Mouse (Mus musculus): ENCODE data around the gene Nectin4. TPM values are rescaled to one million over a fixed set of nuclear protein-coding genes. Genes with fewer than 3 reads are reported as not detected.

The Nectin4 gene
- polyA plus RNA-seq, 1 experiment from 2014 or later: 0.04 TPM

DNA sequence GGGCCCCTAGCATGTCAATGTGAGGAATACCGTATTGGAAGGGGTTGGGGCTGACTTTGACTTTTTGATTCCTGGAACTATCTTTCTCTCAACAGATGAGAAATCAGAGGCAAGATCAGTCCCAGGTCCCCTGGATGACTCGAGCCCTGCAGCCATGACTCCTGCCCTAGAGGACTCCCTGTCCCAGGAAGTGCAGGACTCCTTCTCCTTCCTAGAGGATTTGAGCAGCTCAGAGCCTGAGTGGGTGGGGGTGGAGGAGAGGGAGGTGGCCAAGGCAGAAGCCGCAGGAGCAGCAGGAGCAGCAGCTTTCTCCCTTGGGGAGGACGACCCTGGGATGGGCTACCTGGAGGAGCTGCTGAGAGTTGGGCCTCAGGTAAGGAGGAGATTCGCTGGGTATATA lies 37.4 kb downstream of the Nectin4 start:
- POLR2A ChIA-PET: no interaction called here
- ATAC-seq: no peak
- CTCF ChIA-PET: no interaction called here
- TF ChIP-seq CTCF (IDR thresholded peaks at IDR 0.05): no peak
- no peak for DNase-seq (ENCODE audit: low read depth, low spot score)
- in situ Hi-C loops (cut with MboI; ENCODE audit: low pct_unique_long_range_greater_than_20kb): no loop called here
- peaks cover 10% of the 10 kb centered on the region for H3K27me3 ChIP-seq

GRCm38 (mm10) chr1:171410231-171410630 lies 40.3 kb downstream of the Nectin4 start:
- peaks cover 5% of the 10 kb centered on the region for H3K27me3 ChIP-seq
- ATAC-seq: no peak
- ChIA-PET POLR2A (no interaction called here), CTCF (interaction anchor here (0.6 to 1.9 kb wide), 7 partner anchors 21 to 115 kb away, joined by 3 to 7 read pairs (median 3); partner anchors contain the start of gene Arhgap30)
- DNase-seq (ENCODE audit: low read depth, low spot score): no peak
- TF ChIP-seq CTCF (IDR thresholded peaks at IDR 0.05): no peak
- in situ Hi-C loops (cut with MboI; ENCODE audit: low pct_unique_long_range_greater_than_20kb): no loop called here

DNA sequence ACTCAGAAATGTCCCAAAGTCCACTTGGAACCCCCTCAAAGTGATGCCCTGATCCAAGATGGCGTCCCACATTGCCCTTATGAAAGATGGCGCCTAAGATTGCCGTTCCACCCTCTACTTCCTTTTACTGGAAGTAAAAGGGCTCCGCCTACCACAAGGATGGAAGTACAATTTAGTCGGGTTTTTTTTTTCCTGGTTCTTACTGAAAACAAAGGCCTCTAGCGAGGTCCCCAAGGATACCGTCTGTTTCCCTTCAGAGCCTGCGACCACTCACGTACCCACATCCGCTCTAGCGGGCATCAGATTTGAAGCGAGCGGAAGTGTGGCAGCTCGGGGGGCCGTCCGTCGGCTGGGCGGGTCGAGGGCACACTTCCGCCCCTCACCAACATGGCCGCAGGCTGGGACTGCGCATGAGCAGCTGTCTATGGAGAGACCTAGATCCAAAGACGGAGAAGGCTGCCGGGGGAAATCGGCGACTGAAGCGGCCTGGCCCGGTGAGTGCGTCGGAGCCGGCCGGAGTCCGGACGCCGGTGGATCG lies 41.1 kb downstream of the Nectin4 start, which contains the start of gene Usf1:
Gene Usf1 (plus strand): TSS at position 367 of the 538 bp plus-strand sequence.
- CTCF ChIA-PET: interaction anchor here (1.0 to 1.4 kb wide), 3 partner anchors 31 to 116 kb away, joined by 3 to 4 read pairs (median 3); no protein-coding TSS in a partner anchor
- ATAC-seq (peak; percentile 79), DNase-seq (ENCODE audit: low read depth, low spot score) (peak; percentile 77)
- in situ Hi-C loops (cut with MboI; ENCODE audit: low pct_unique_long_range_greater_than_20kb): no loop called here
- H3K27me3 ChIP-seq: peaks cover 5% of the 10 kb centered on the region
- TF ChIP-seq CTCF (IDR thresholded peaks at IDR 0.05): no peak
- POLR2A ChIA-PET: interaction anchor here (0.7 kb wide), 1 partner anchor 34 kb away, joined by 10 read pairs; no protein-coding TSS in a partner anchor

DNA sequence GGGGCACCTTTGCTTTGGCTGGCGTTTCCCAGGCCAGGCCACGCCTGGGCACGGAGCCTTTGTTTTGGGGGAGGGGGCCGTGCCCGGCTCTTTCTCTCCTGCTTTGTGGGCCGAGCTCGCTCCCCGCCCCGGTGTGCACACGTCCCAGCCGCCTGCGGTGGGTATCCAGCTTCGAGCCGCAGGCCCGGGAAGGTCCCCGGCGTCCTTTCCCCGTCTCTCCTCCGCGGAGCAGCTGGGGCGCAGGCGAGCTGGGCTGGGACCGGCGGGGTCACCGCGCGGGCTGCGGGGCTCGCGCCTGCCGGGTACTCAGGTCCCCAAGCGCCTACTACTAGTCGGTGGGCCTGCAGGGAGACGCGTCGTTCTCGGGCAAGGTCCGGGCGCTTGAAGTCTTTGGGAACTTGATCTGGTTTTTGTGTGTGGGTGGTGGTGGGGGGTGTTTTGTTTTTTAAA lies 41.6 kb downstream of the Nectin4 start:
- DNase-seq (ENCODE audit: low read depth, low spot score): no peak
- in situ Hi-C loops (cut with MboI; ENCODE audit: low pct_unique_long_range_greater_than_20kb): no loop called here

DNA sequence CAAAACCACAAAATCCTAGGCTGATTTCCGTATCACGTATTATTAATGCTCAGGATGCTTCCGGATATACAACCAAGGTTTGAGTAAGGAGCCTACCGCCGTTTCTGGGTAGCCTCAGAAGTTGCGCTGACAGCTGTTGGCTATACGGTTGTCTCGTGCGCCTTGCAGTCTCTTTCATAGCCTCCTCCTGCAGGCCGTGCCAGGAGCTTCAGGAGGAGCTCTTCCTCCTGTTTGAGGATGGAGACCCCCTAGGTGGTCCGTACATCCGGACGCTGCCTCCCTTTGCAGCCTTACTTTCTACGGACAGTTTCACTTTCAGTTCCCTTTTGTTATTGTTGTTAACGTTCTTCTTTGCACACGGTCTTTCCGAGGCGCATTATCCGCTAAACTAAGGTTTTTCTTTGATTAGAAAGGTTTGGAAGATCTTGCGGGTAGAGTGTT lies 42.1 kb downstream of the Nectin4 start:
- in situ Hi-C loops (cut with MboI; ENCODE audit: low pct_unique_long_range_greater_than_20kb): no loop called here
- no peak for DNase-seq (ENCODE audit: low read depth, low spot score)
- no peak for ATAC-seq
- POLR2A ChIA-PET: interaction anchor here (0.6 kb wide), 2 partner anchors 64 to 88 kb away, joined by 3 to 4 read pairs; no protein-coding TSS in a partner anchor
- peaks cover 5% of the 10 kb centered on the region for H3K27me3 ChIP-seq
- CTCF ChIA-PET: interaction anchor here (1.0 kb wide), 1 partner anchor 13 kb away, joined by 3 read pairs; no protein-coding TSS in a partner anchor
- no peak for TF ChIP-seq CTCF (IDR thresholded peaks at IDR 0.05)

More for the DNA sequence above, 41.6 kb downstream of the Nectin4 start:
- H3K27me3 ChIP-seq: peaks cover 5% of the 10 kb centered on the region
- ChIA-PET POLR2A (interaction anchor here (0.6 kb wide), 2 partner anchors 65 to 88 kb away, joined by 3 to 4 read pairs; no protein-coding TSS in a partner anchor), CTCF (interaction anchor here (1.0 to 1.4 kb wide), 2 partner anchors 14 to 31 kb away, joined by 3 to 4 read pairs; no protein-coding TSS in a partner anchor)
- peak; percentile 48 for ATAC-seq
- no peak for TF ChIP-seq CTCF (IDR thresholded peaks at IDR 0.05)

GRCm38 (mm10) chr1:171412446-171412845 lies 42.5 kb downstream of the Nectin4 start:
- ATAC-seq: no peak
- ChIA-PET CTCF (interaction anchor here (1.0 kb wide), 1 partner anchor 13 kb away, joined by 3 read pairs; no protein-coding TSS in a partner anchor), POLR2A (interaction anchor here (0.8 kb wide), 1 partner anchor 27 kb away, joined by 3 read pairs; no protein-coding TSS in a partner anchor)
- peaks cover 5% of the 10 kb centered on the region for H3K27me3 ChIP-seq
- in situ Hi-C loops (cut with MboI; ENCODE audit: low pct_unique_long_range_greater_than_20kb): no loop called here
- TF ChIP-seq CTCF (IDR thresholded peaks at IDR 0.05): no peak
- DNase-seq (ENCODE audit: low read depth, low spot score): no peak

GRCm38 (mm10) chr1:171413608-171414007 lies 43.7 kb downstream of the Nectin4 start:
- ChIA-PET CTCF (interaction anchor here (2.2 kb wide), 1 partner anchor 88 kb away, joined by 8 read pairs; no protein-coding TSS in a partner anchor), POLR2A (no interaction called here)
- no peak for ATAC-seq
- TF ChIP-seq CTCF (IDR thresholded peaks at IDR 0.05): no peak
- peaks cover 2% of the 10 kb centered on the region for H3K27me3 ChIP-seq
- in situ Hi-C loops (cut with MboI; ENCODE audit: low pct_unique_long_range_greater_than_20kb): no loop called here
- no peak for DNase-seq (ENCODE audit: low read depth, low spot score)

- ATAC-seq: no peak
- CTCF ChIA-PET: no interaction called here
- no peaks in the 10 kb centered on the region for H3K27me3 ChIP-seq
- in situ Hi-C loops (cut with MboI; ENCODE audit: low pct_unique_long_range_greater_than_20kb): no loop called here
- POLR2A ChIA-PET: no interaction called here
- DNase-seq (ENCODE audit: low read depth, low spot score): no peak
- TF ChIP-seq CTCF (IDR thresholded peaks at IDR 0.05): no peak
Observed at GRCm38 (mm10) chr1:171418660-171419059, 48.8 kb downstream of the Nectin4 start, which contains the start of gene Tstd1. Gene Tstd1, plus strand, starts transcription at chr1:171418872.

DNA sequence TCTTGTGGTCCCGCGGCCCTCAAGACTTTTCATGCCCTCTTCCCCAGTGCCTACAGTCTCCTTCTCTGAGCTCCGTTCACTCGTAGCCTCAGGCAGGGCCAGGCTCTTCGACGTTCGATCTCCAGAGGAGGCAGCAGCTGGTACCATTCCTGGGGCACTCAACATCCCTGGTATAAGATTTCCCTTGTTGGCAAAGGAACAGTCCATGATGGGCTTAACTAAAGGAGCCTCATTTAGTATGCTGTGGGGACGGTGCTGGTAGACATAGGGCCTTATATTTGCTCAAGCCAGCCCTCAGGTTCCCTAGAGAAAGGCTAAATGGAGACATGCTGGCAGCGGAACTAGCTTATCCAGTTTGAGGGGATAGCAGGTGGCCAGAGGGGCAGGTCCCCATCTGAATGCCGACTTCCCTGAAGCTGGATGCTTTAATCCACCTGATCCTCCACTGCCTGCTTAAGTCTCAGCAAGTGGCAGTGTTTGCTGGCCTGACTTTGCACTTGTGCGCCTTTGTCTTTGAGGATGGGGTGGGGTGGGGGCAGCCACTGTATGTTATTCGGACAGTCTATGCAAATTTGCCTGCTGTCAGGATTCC lies 49.5 kb downstream of the Nectin4 start:
- H3K27me3 ChIP-seq: no peaks in the 10 kb centered on the region
- no peak for ATAC-seq
- DNase-seq (ENCODE audit: low read depth, low spot score): no peak
- ChIA-PET POLR2A (no interaction called here), CTCF (no interaction called here)
- no peak for TF ChIP-seq CTCF (IDR thresholded peaks at IDR 0.05)
- in situ Hi-C loops (cut with MboI; ENCODE audit: low pct_unique_long_range_greater_than_20kb): no loop called here

GRCm38 (mm10) chr1:171419905-171420304 lies 50.0 kb downstream of the Nectin4 start:
- in situ Hi-C loops (cut with MboI; ENCODE audit: low pct_unique_long_range_greater_than_20kb): loop anchor here (5.0 kb wide), 1 partner anchor 278 kb away; no protein-coding TSS in a partner anchor
- DNase-seq (ENCODE audit: low read depth, low spot score): no peak
- no peak for TF ChIP-seq CTCF (IDR thresholded peaks at IDR 0.05)
- ChIA-PET POLR2A (no interaction called here), CTCF (no interaction called here)
- no peak for ATAC-seq
- H3K27me3 ChIP-seq: no peaks in the 10 kb centered on the region

Measured in Patski (cell line).